Mouse (Mus musculus): Measurements from ENCODE around the gene Spata32. TPM values are rescaled to one million over a fixed set of nuclear protein-coding genes. Genes with fewer than 3 reads are reported as not detected.
A peak's percentile ranks its signal among the peaks of the same experiment; 100 is the strongest.

Spata32 gene
- total and polyA plus RNA-seq, 3 experiments: not detected

- H3K9me3 ChIP-seq (replicated peaks; ENCODE audit: low read length): no peaks in the 10 kb centered on the region
- peak overlapping the region in 1 of 3 experiments; percentile 8 for H3K4me3 ChIP-seq (replicated peaks in 1 of 3; ENCODE audit: low read depth in 2 of 3, low read length in 2 of 3, poor library complexity in 1 of 3)
- peak overlapping the region; percentile 71 for H3K27ac ChIP-seq (ENCODE audit: insufficient read depth, low read depth)
- in situ Hi-C loops (cut with MboI; ENCODE audit: low pct_ligation_motif_present, low pct_unique_long_range_greater_than_20kb, low sequenced_read_pairs) (no loop called here), dilution Hi-C loops (cut with MboI; ENCODE audit: extremely low pct_ligation_motif_present, extremely low pct_unique_long_range_greater_than_20kb, low sequenced_read_pairs) (no loop called here)
- no peak; the same call in 1 of the 2 replicates for TF ChIP-seq ZKSCAN1 (IDR thresholded peaks at IDR 0.05; ENCODE audit: borderline replicate concordance, low read depth, low read length)
- TF ChIP-seq IRF4 (IDR thresholded peaks at IDR 0.05; ENCODE audit: low read depth, low read length): no peak
- TF ChIP-seq KAT2A (IDR thresholded peaks at IDR 0.05; ENCODE audit: insufficient replicate concordance, low read length): 0 out of 2 replicates have a peak, but pooled peaks have one; percentile 32
- TF ChIP-seq MXI1 (IDR thresholded peaks at IDR 0.05; ENCODE audit: low read depth, low read length): no peak; the same call in 1 of the 2 replicates
- 0 out of 2 replicates have a peak, but pooled peaks have one; percentile 9 for TF ChIP-seq ETS1 (conservative IDR thresholded peaks at IDR 0.05; ENCODE audit: low read depth, low read length)
- no peak for TF ChIP-seq TBP (conservative IDR thresholded peaks at IDR 0.05; ENCODE audit: low read depth, low read length)
- 0 out of 2 replicates have a peak, but pooled peaks have one; percentile 4 for TF ChIP-seq POLR2A (IDR thresholded peaks at IDR 0.05; ENCODE audit: low read depth, low read length)
- 0 out of 2 replicates have a peak, but pooled peaks have one; percentile 31 for TF ChIP-seq MAX (IDR thresholded peaks at IDR 0.05; ENCODE audit: low read length)
- TF ChIP-seq NRF1 (IDR thresholded peaks at IDR 0.05; ENCODE audit: low read depth, low read length): no peak
- no peak for TF ChIP-seq RAD21 (IDR thresholded peaks at IDR 0.05; ENCODE audit: low read depth, low read length)
- TF ChIP-seq JUND (conservative IDR thresholded peaks at IDR 0.05; ENCODE audit: low read depth, low read length): no peak
- peak; percentile 49; the same call in 1 of the 2 replicates for TF ChIP-seq MAZ (IDR thresholded peaks at IDR 0.05; ENCODE audit: low read depth, low read length)
- no peak; the same call in 1 of the 2 replicates for TF ChIP-seq RCOR1 (conservative IDR thresholded peaks at IDR 0.05; ENCODE audit: low read depth, low read length)
- TF ChIP-seq MEF2A (IDR thresholded peaks at IDR 0.05; ENCODE audit: borderline replicate concordance, low read depth, low read length): peak; percentile 36; the same call in 1 of the 2 replicates
- TF ChIP-seq PAX5 (IDR thresholded peaks at IDR 0.05; ENCODE audit: low read length): no peak
- no peak for TF ChIP-seq ZMIZ1 (IDR thresholded peaks at IDR 0.05; ENCODE audit: low read depth, low read length)
- TF ChIP-seq USF2 (conservative IDR thresholded peaks at IDR 0.05; ENCODE audit: low read depth, low read length): no peak
- no peak for TF ChIP-seq CHD1 (IDR thresholded peaks at IDR 0.05; ENCODE audit: low read depth, low read length)
- TF ChIP-seq ZNF384 (IDR thresholded peaks at IDR 0.05; ENCODE audit: low read depth, low read length): no peak
- no peak for TF ChIP-seq JUN (IDR thresholded peaks at IDR 0.05; ENCODE audit: insufficient read depth, low read depth, low read length)
- TF ChIP-seq CHD2 (IDR thresholded peaks at IDR 0.05; ENCODE audit: low read length): no peak
- TF ChIP-seq SIN3A (IDR thresholded peaks at IDR 0.05; ENCODE audit: low read length): 0 out of 2 replicates have a peak, but pooled peaks have one; percentile 19
- no peak for TF ChIP-seq E2F4 (IDR thresholded peaks at IDR 0.05; ENCODE audit: insufficient replicate concordance, low read depth, low read length)
- TF ChIP-seq UBTF (IDR thresholded peaks at IDR 0.05; ENCODE audit: low read depth, low read length): no peak
- no peak; the same call in 1 of the 2 replicates for TF ChIP-seq TCF12 (IDR thresholded peaks at IDR 0.05; ENCODE audit: low read depth, low read length)
- TF ChIP-seq USF1 (IDR thresholded peaks at IDR 0.05; ENCODE audit: low read depth, low read length): no peak
- TF ChIP-seq ZC3H11A (IDR thresholded peaks at IDR 0.05; ENCODE audit: low read depth, low read length): no peak
- TF ChIP-seq MAFK (IDR thresholded peaks at IDR 0.05; ENCODE audit: insufficient replicate concordance, low read length): peak; percentile 52; the same call in 1 of the 2 replicates
- TF ChIP-seq ELF1 (IDR thresholded peaks at IDR 0.05; ENCODE audit: low read depth, low read length): peak; percentile 59
- no peak for TF ChIP-seq MYC (IDR thresholded peaks at IDR 0.05; ENCODE audit: low read depth, low read length)
- 0 out of 2 replicates have a peak, but pooled peaks have one; percentile 15 for TF ChIP-seq BHLHE40 (IDR thresholded peaks at IDR 0.05; ENCODE audit: low read depth, low read length)
- TF ChIP-seq CTCF (conservative IDR thresholded peaks at IDR 0.05 in 1 of 2, IDR thresholded peaks at IDR 0.05 in 1 of 2; ENCODE audit: low read depth in 2 of 2, low read length in 2 of 2): no peak
- TF ChIP-seq EP300 (IDR thresholded peaks at IDR 0.05; ENCODE audit: low read length): peak; percentile 76
- TF ChIP-seq SMC3 (IDR thresholded peaks at IDR 0.05; ENCODE audit: low read depth, low read length): no peak; the same call in 1 of the 2 replicates
- TF ChIP-seq HCFC1 (IDR thresholded peaks at IDR 0.05; ENCODE audit: low read depth, low read length): no peak
- TF ChIP-seq GABPA (IDR thresholded peaks at IDR 0.05; ENCODE audit: insufficient replicate concordance, low read depth, low read length): no peak
- peak; percentile 42; the same call in 1 of the 2 replicates for TF ChIP-seq NELFE (IDR thresholded peaks at IDR 0.05; ENCODE audit: low read depth, low read length)
- TF ChIP-seq POLR2AphosphoS2 (IDR thresholded peaks at IDR 0.05; ENCODE audit: low read depth, low read length): peak; percentile 49; the same call in 1 of the 2 replicates
- peak overlapping the region; percentile 54 for H3K9ac ChIP-seq (ENCODE audit: insufficient read depth, low read depth)
- H3K4me1 ChIP-seq (ENCODE audit: control insufficient read depth in 1 of 2, insufficient read depth in 2 of 2): peaks cover 36 to 89% of the 10 kb centered on the region in 2 experiments
- peaks cover under 1 to 24% of the 10 kb centered on the region in 2 experiments for H3K36me3 ChIP-seq (replicated peaks in 1 of 2; ENCODE audit: control insufficient read depth in 1 of 2, insufficient read depth in 1 of 2, low read length in 1 of 2)
- H3K4me2 ChIP-seq (ENCODE audit: insufficient read depth, low read depth, poor library complexity, severe bottlenecking): peak overlapping the region; percentile 79
- DNase-seq (ENCODE audit: extremely low read depth): peak; percentile 81
- peaks cover 21% of the 10 kb centered on the region for H3K79me2 ChIP-seq (replicated peaks; ENCODE audit: control insufficient read depth, extremely low read depth, insufficient read depth, poor library complexity, severe bottlenecking)
- no peaks in the 10 kb centered on the region for H3K27me3 ChIP-seq (replicated peaks)
Measured at GRCm38 (mm10) chr11:103249509-103249908, 31.3 kb upstream of the Spata32 start.

Data from CH12.LX (cell line).